Mouse (Mus musculus) Patski (cell line): ENCODE results near the gene Fbxo24. TPM values are rescaled to one million over a fixed set of nuclear protein-coding genes. Genes with fewer than 3 reads are reported as not detected.

ENCODE experiments used
- ATAC-seq: fragments of 100-300 bp; one replicate; pipeline ENCODE4 v1.8.0; 2021
- CTCF ChIA-PET: fragments of 350-600 bp; sonication (Branson Sonifier 250); formaldehyde crosslinking; loops from one replicate; lab custom pipeline; 2022; ENCODE audit warnings: inconsistent platforms; lab: Charles Lee
- POLR2A ChIA-PET: fragments of 350-600 bp; sonication (Branson Sonifier 250); formaldehyde crosslinking; loops from one replicate; lab custom pipeline; 2022; ENCODE audit warnings: antibody characterized with exemption, inconsistent platforms; lab: Charles Lee
- DNase-seq: peaks from one replicate; pipeline ENCODE4 v3.0.0-alpha.2; 2011; ENCODE audit warnings: low read depth, low spot score
- H3K27me3 ChIP-seq: fragments of 371-371 bp; one replicate; pipeline ENCODE4 v1.5.1; 2021
- CTCF ChIP-seq: fragments of 100-300 bp; IDR thresholded peaks from one replicate; pipeline ENCODE4 v1.5.1; 2021
- in situ Hi-C: fragments of 300-500 bp; cut with MboI; formaldehyde crosslinking; loops from 3 replicates; pipeline ENCODE4 v1.11.1; 2018; ENCODE audit warnings: low pct_unique_long_range_greater_than_20kb, mixed read lengths
- polyA plus RNA-seq: library from polyadenylated mRNA; unstranded; gene quantifications from one replicate; pipeline ENCODE4 v1.2.3, GENCODE M21; 2021

The Fbxo24 gene
- polyA plus RNA-seq, 1 experiment from 2014 or later = 2.5 TPM

- peaks cover 18% of the 10 kb centered on the region for H3K27me3 ChIP-seq
- DNase-seq (no peak), ATAC-seq (no peak)
- ChIA-PET POLR2A (no interaction called here), CTCF (no interaction called here)
- in situ Hi-C loops = loop anchor here (25.0 kb wide), 1 partner anchor 759 kb away; no protein-coding TSS in a partner anchor
- no peak for TF ChIP-seq CTCF
Observed at GRCm38 (mm10) chr5:137570691-137571586, 57.9 kb downstream of the Fbxo24 start.

- POLR2A ChIA-PET = no interaction called here
- in situ Hi-C loops = loop anchor here (25.0 kb wide), 1 partner anchor 758 kb away; no protein-coding TSS in a partner anchor
- peaks cover 18% of the 10 kb centered on the region for H3K27me3 ChIP-seq
- TF ChIP-seq CTCF = no peak
- CTCF ChIA-PET = no interaction called here
- ATAC-seq = no peak
- no peak for DNase-seq
Observed at GRCm38 (mm10) chr5:137570181-137570580, 58.6 kb downstream of the Fbxo24 start.

- TF ChIP-seq CTCF = no peak
- no peak for DNase-seq
- peak; percentile 23 for ATAC-seq
- in situ Hi-C loops = loop anchor here (10.0 to 25.0 kb wide), 2 partner anchors 425 to 757 kb away; partner anchors contain the start of gene Muc3
- ChIA-PET CTCF (interaction anchor here (0.5 kb wide), 1 partner anchor 198 kb away, joined by 3 read pairs; no protein-coding TSS in a partner anchor), POLR2A (no interaction called here)
- peaks cover 17% of the 10 kb centered on the region for H3K27me3 ChIP-seq
Observed at GRCm38 (mm10) chr5:137569665-137570064, 59.1 kb downstream of the Fbxo24 start, which contains the start of gene Tfr2. TSS of gene Tfr2 (plus strand) at chr5:137569840.

GRCm38 (mm10) chr5:137569031-137569430 is 59.8 kb downstream of the Fbxo24 start:
- peaks cover 11% of the 10 kb centered on the region for H3K27me3 ChIP-seq
- no peak for DNase-seq
- no peak for TF ChIP-seq CTCF
- in situ Hi-C loops = loop anchor here (10.0 to 25.0 kb wide), 2 partner anchors 424 to 757 kb away; partner anchors contain the start of gene Muc3
- ChIA-PET CTCF (interaction anchor here (0.5 kb wide), 1 partner anchor 199 kb away, joined by 3 read pairs; no protein-coding TSS in a partner anchor), POLR2A (interaction anchor here (0.6 kb wide), 1 partner anchor 26 kb away, joined by 4 read pairs; no protein-coding TSS in a partner anchor)
- ATAC-seq = no peak

GRCm38 (mm10) chr5:137568223-137568798 is 60.5 kb downstream of the Fbxo24 start:
- peaks cover 7% of the 10 kb centered on the region for H3K27me3 ChIP-seq
- DNase-seq (no peak), ATAC-seq (no peak)
- in situ Hi-C loops = loop anchor here (10.0 to 25.0 kb wide), 2 partner anchors 424 to 756 kb away; partner anchors contain the start of gene Muc3
- POLR2A ChIA-PET = interaction anchor here (0.6 kb wide), 1 partner anchor 25 kb away, joined by 4 read pairs; no protein-coding TSS in a partner anchor
- CTCF ChIA-PET = no interaction called here
- no peak for TF ChIP-seq CTCF

GRCm38 (mm10) chr5:137566416-137566815 is 62.4 kb downstream of the Fbxo24 start:
- ATAC-seq = no peak
- CTCF ChIA-PET = no interaction called here

GRCm38 (mm10) chr5:137565744-137566143 is 63.1 kb downstream of the Fbxo24 start:
- DNase-seq = no peak
- ChIA-PET CTCF (no interaction called here), POLR2A (no interaction called here)
- ATAC-seq = no peak
- no peak for TF ChIP-seq CTCF
- peaks cover 23% of the 10 kb centered on the region for H3K27me3 ChIP-seq
- in situ Hi-C loops = loop anchor here (10.0 to 25.0 kb wide), 2 partner anchors 421 to 753 kb away; partner anchors contain the start of gene Muc3

More at GRCm38 (mm10) chr5:137566416-137566815, 62.4 kb downstream of the Fbxo24 start:
- peaks cover 16% of the 10 kb centered on the region for H3K27me3 ChIP-seq
- in situ Hi-C loops = loop anchor here (10.0 to 25.0 kb wide), 2 partner anchors 422 to 754 kb away; partner anchors contain the start of gene Muc3
- POLR2A ChIA-PET = interaction anchor here (0.6 kb wide), 1 partner anchor 10 kb away, joined by 3 read pairs; no protein-coding TSS in a partner anchor
- no peak for TF ChIP-seq CTCF
- DNase-seq = no peak

GRCm38 (mm10) chr5:137562965-137563364 is 65.8 kb downstream of the Fbxo24 start:
- peaks cover 42% of the 10 kb centered on the region for H3K27me3 ChIP-seq
- POLR2A ChIA-PET = no interaction called here
- DNase-seq (no peak), ATAC-seq (no peak)
- CTCF ChIA-PET = no interaction called here
- in situ Hi-C loops = loop anchor here (10.0 to 25.0 kb wide), 2 partner anchors 418 to 751 kb away; partner anchors contain the start of gene Muc3
- TF ChIP-seq CTCF = no peak

Other genes starting within 250 kb of the Fbxo24 start
- 7.9 TPM for gene Zan, start 151.9 kb downstream of the Fbxo24 start, polyA plus RNA-seq
- 43.2 TPM for gene Pop7, start 126.5 kb downstream of the Fbxo24 start, polyA plus RNA-seq
- gene Gigyf1, start 110.5 kb downstream of the Fbxo24 start, polyA plus RNA-seq = 55.9 TPM
- not detected for gene Epo, start 95.8 kb downstream of the Fbxo24 start, polyA plus RNA-seq
- 963 TPM for gene Gnb2, start 95.5 kb downstream of the Fbxo24 start, polyA plus RNA-seq
- not detected for gene Actl6b, start 75.5 kb downstream of the Fbxo24 start, polyA plus RNA-seq
- not detected for gene Tfr2, start 59.2 kb downstream of the Fbxo24 start, polyA plus RNA-seq
- 65.4 TPM for gene Mospd3, start 27.9 kb downstream of the Fbxo24 start, polyA plus RNA-seq
- gene Pcolce, start 15.2 kb downstream of the Fbxo24 start, polyA plus RNA-seq = 990 TPM
- gene Lrch4, start 119 bp upstream of the Fbxo24 start, polyA plus RNA-seq = 31.0 TPM
- gene Gm20605, start 173 bp upstream of the Fbxo24 start, polyA plus RNA-seq = 17.5 TPM
- gene Sap25, start 12.3 kb upstream of the Fbxo24 start, polyA plus RNA-seq = 5.2 TPM
- 0.09 TPM for gene Irs3, start 16.7 kb upstream of the Fbxo24 start, polyA plus RNA-seq
- 33.1 TPM for gene Agfg2, start 55.7 kb upstream of the Fbxo24 start, polyA plus RNA-seq
- gene Nyap1, start 112.6 kb upstream of the Fbxo24 start, polyA plus RNA-seq = 13.4 TPM
- 154 TPM for gene Tsc22d4, start 116.7 kb upstream of the Fbxo24 start, polyA plus RNA-seq
- gene Ppp1r35, start 149.8 kb upstream of the Fbxo24 start, polyA plus RNA-seq = 36.7 TPM
- 64.6 TPM for gene Mepce, start 158.7 kb upstream of the Fbxo24 start, polyA plus RNA-seq
- 22.2 TPM for gene Zcwpw1, start 158.8 kb upstream of the Fbxo24 start, polyA plus RNA-seq
- gene Pilra, start 207.3 kb upstream of the Fbxo24 start, polyA plus RNA-seq = 0.05 TPM
- not detected for gene Pilrb1, start 229.1 kb upstream of the Fbxo24 start, polyA plus RNA-seq
- not detected for gene Pilrb2, start 242.8 kb upstream of the Fbxo24 start, polyA plus RNA-seq